Mouse (Mus musculus): ENCODE results near the gene Pkdrej. TPM values are rescaled to one million over a fixed set of nuclear protein-coding genes. Genes with fewer than 3 reads are reported as not detected.

Gene Pkdrej
- polyA plus RNA-seq, 1 experiment, result not detected

DNA sequence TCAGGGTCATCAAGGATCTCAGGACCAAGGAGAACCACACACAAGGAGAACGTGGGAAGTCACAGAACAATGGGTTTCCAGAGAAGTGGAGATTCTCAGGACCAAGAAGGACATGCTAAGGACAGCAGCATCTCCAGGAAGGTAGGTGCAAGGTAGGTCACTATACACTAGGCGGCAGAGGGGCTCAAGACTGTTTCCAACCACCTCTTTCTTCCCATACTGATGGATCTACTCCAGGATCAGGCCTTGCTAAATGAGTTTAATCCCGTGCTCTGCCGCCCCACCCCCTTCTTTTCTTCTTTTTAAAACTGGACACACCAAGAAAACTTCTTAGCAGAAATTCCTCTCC is 451 bp upstream of the Pkdrej start:
- H3K4me1 ChIP-seq (ENCODE audit: control insufficient read depth, insufficient read depth, low read length), result no peaks in the 10 kb centered on the region
- TF ChIP-seq CTCF (IDR thresholded peaks at IDR 0.05; ENCODE audit: control insufficient read depth, insufficient read depth, low read length), result no peak
- no peak for TF ChIP-seq POLR2A (IDR thresholded peaks at IDR 0.05; ENCODE audit: borderline replicate concordance, control insufficient read depth, low read depth, low read length)
- WGBS, result 33% methylated on average over 4 of the region's 4 CpGs
- no peak overlapping the region for H3K27ac ChIP-seq (ENCODE audit: control insufficient read depth, insufficient read depth, low read depth, low read length, poor library complexity)
- no peak overlapping the region for H3K4me3 ChIP-seq (replicated peaks; ENCODE audit: control insufficient read depth, low read depth, low read length)

DNA sequence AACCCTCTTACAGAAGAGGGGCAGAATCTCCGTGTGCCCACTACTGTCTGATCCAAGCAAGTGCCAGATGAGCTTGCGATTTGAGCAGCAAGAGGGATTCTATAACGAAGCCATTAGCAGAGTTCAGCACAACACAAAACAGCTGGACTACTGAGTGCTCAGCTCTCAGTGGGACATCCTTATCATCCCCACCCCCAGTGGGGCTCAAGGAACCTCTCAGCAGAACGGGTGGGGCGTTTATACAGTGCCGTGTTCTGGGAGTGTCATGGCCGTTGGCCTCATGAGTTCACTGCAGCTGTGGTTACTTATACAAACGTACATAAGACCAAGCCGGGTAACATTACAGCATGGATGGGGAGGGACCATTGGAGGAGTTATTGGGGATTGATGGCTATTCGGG is 8.1 kb downstream of the Pkdrej start:
- 73% methylated on average over 10 of the region's 10 CpGs for whole genome bisulfite sequencing
- Histone ChIP-seq H3K4me1 (ENCODE audit: control insufficient read depth, insufficient read depth, low read length) (peaks cover 2% of the 10 kb centered on the region; the same call in 1 of the 2 replicates), H3K27ac (ENCODE audit: control insufficient read depth, insufficient read depth, low read depth, low read length, poor library complexity) (no peak overlapping the region), H3K4me3 (replicated peaks; ENCODE audit: control insufficient read depth, low read depth, low read length) (no peak overlapping the region)
- TF ChIP-seq CTCF (IDR thresholded peaks at IDR 0.05; ENCODE audit: control insufficient read depth, insufficient read depth, low read length) (no peak), POLR2A (IDR thresholded peaks at IDR 0.05; ENCODE audit: borderline replicate concordance, control insufficient read depth, low read depth, low read length) (no peak)

DNA sequence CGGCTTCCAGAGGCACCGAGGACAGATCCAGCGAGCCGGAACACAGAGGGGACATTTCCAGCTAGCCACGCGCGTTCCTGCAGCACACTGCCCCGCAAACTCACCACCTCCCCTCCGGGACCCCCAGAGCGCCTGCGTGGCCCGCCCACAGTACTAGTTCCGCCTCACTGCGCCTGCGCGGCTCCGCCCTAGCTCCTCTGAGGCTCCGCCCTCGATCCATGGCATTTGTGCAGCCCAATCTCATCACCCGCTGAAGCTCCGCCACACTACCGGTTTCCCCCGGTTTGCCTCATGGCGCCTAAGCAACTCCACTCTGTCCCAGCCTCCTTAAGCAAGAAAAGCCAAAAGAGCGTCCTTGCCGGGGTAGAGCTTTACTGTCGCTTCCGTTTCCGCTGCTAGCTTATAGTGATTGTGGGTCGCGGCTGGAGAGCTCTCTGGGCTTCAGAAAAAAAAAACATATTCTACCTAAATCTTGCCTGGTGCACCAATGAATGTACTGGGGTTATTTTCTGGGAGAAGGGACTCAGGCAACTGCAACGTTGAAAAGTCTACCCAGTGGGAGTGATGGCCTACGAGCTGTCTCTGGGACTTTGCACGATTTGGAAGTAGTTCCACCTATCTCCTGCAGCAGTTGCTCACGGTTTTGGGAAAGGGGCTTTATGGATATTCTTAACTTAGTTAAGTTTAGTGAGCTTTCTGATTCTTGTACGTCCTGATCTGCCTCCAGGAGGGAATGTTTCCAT is 9.8 kb downstream of the Pkdrej start, which contains the start of gene Cdpf1:
TSS of gene Cdpf1 (minus strand) at position 163 of the 743 bp plus-strand sequence.
- Histone ChIP-seq H3K4me1 (ENCODE audit: control insufficient read depth, insufficient read depth, low read length) (peaks cover 2% of the 10 kb centered on the region; the same call in 1 of the 2 replicates), H3K4me3 (replicated peaks; ENCODE audit: control insufficient read depth, low read depth, low read length) (peak within 1 kb of the TSS; percentile 87), H3K27ac (ENCODE audit: control insufficient read depth, insufficient read depth, low read depth, low read length, poor library complexity) (peak within 1 kb of the TSS; percentile 66)
- TF ChIP-seq POLR2A (IDR thresholded peaks at IDR 0.05; ENCODE audit: borderline replicate concordance, control insufficient read depth, low read depth, low read length) (peak; percentile 74; the same call in 1 of the 2 replicates), CTCF (IDR thresholded peaks at IDR 0.05; ENCODE audit: control insufficient read depth, insufficient read depth, low read length) (no peak)
- 3% methylated on average over 36 of the region's 36 CpGs for WGBS

DNA sequence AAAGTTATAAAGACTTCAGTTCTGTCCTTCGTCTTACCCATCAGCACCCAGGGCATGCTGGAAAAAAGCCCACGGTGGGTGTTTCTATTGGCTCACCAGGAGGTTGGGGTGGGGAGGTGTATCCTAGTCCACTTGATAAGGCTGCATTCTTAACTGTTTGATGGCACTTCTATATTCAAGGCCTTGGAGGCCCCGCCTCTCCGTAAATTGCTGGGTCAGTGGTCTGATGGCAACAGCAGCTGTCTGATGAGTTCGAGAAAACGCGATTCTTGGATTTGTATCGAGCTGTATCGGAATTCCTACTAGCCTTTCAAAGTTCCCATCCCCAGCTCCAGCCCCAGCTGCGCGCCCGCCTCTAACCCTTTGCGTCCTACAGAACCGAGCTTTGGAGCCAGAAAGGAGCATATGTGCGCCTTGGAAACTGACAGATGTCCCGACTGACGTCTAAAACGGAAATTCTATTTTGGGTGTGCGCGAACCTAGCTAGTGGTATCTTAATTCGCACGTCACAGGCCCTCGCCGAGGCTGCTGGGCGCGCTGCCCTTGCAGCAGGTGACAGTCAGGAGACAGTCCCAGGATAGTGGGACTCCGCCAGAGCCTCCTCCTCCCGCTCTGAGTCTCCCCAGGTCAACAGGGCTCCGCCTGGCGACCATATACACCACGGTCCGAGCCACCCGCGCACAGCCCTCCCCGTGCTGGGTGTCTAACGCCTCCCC is 10.6 kb downstream of the Pkdrej start:
- peak; percentile 10; the same call in 1 of the 2 replicates for TF ChIP-seq CTCF (IDR thresholded peaks at IDR 0.05; ENCODE audit: control insufficient read depth, insufficient read depth, low read length)
- TF ChIP-seq POLR2A (IDR thresholded peaks at IDR 0.05; ENCODE audit: borderline replicate concordance, control insufficient read depth, low read depth, low read length), result no peak
- peaks cover 2% of the 10 kb centered on the region; the same call in 1 of the 2 replicates for H3K4me1 ChIP-seq (ENCODE audit: control insufficient read depth, insufficient read depth, low read length)
- peak overlapping the region; percentile 66 for H3K27ac ChIP-seq (ENCODE audit: control insufficient read depth, insufficient read depth, low read depth, low read length, poor library complexity)
- H3K4me3 ChIP-seq (replicated peaks; ENCODE audit: control insufficient read depth, low read depth, low read length), result peak overlapping the region; percentile 87
- 2% methylated on average over 36 of the region's 36 CpGs for WGBS

DNA sequence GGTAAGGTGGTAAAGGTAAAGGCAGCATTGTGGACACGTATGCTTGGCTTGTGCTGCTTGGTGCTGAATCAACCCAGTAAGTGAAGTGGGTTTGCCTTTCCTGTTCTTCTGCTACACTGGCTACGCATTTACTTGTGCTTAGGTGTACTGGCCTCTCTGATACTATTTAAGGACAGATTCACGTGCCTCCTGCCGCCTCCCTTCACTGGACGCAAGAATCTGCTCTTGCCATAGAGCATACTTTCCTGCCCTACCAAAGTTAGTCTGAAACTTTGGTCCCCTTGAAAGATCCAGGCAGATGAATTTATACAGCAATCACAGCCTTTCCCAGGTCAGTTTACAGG is 11.1 kb downstream of the Pkdrej start:
- WGBS, result 74% methylated on average over 5 of the region's 5 CpGs
- Histone ChIP-seq H3K4me1 (ENCODE audit: control insufficient read depth, insufficient read depth, low read length) (peaks cover 2% of the 10 kb centered on the region; the same call in 1 of the 2 replicates), H3K27ac (ENCODE audit: control insufficient read depth, insufficient read depth, low read depth, low read length, poor library complexity) (no peak overlapping the region), H3K4me3 (replicated peaks; ENCODE audit: control insufficient read depth, low read depth, low read length) (no peak overlapping the region)
- no peak for TF ChIP-seq CTCF (IDR thresholded peaks at IDR 0.05; ENCODE audit: control insufficient read depth, insufficient read depth, low read length)
- no peak for TF ChIP-seq POLR2A (IDR thresholded peaks at IDR 0.05; ENCODE audit: borderline replicate concordance, control insufficient read depth, low read depth, low read length)

DNA sequence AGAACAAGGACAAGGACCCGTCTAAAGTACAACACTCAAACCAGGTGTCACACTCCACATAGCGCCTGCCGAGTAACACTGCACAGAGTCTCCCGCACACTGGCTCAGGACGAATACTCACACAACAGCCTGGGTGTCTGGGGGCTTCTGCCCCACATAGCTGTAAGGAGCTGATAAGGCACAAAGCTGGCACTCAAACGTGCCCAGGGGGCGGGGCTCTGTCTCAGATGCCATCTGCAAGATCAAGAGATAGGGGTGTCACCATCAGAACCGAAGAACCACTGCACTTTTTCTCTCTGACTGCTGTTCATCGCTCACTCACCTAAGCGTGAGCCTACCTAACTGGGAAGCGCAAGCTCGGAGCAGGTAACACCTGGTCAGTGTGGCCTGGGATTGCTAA is 12.4 kb downstream of the Pkdrej start:
- TF ChIP-seq CTCF (IDR thresholded peaks at IDR 0.05; ENCODE audit: control insufficient read depth, insufficient read depth, low read length), result no peak
- peaks cover 2% of the 10 kb centered on the region; the same call in 1 of the 2 replicates for H3K4me1 ChIP-seq (ENCODE audit: control insufficient read depth, insufficient read depth, low read length)
- 68% methylated on average over 12 of the region's 12 CpGs for WGBS
- no peak overlapping the region for H3K4me3 ChIP-seq (replicated peaks; ENCODE audit: control insufficient read depth, low read depth, low read length)
- H3K27ac ChIP-seq (ENCODE audit: control insufficient read depth, insufficient read depth, low read depth, low read length, poor library complexity), result no peak overlapping the region

DNA sequence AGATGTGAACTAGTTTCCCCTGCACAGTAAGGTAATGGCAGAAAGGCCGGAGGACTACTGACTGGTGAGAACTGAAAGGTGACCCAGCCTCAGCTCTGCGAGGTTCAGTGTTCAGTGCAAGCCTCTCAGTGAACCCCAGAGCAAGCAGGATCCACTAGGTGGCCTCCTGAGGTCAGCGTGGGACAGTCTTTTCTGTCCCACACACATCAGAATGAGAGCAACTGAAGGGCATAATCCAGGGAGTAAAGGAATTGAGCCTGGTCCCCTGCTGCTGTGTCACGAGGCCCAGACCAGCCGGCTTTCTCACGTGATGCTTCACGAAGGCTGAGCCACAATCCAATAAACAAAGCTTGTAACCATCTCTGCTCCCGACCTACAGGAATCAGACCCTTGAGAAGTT is 13.1 kb downstream of the Pkdrej start:
- H3K4me3 ChIP-seq (replicated peaks; ENCODE audit: control insufficient read depth, low read depth, low read length), result no peak overlapping the region
- 88% methylated on average over 8 of the region's 8 CpGs for WGBS
- peaks cover 2% of the 10 kb centered on the region; the same call in 1 of the 2 replicates for H3K4me1 ChIP-seq (ENCODE audit: control insufficient read depth, insufficient read depth, low read length)
- no peak overlapping the region for H3K27ac ChIP-seq (ENCODE audit: control insufficient read depth, insufficient read depth, low read depth, low read length, poor library complexity)
- TF ChIP-seq CTCF (IDR thresholded peaks at IDR 0.05; ENCODE audit: control insufficient read depth, insufficient read depth, low read length), result no peak
- no peak for TF ChIP-seq POLR2A (IDR thresholded peaks at IDR 0.05; ENCODE audit: borderline replicate concordance, control insufficient read depth, low read depth, low read length)

DNA sequence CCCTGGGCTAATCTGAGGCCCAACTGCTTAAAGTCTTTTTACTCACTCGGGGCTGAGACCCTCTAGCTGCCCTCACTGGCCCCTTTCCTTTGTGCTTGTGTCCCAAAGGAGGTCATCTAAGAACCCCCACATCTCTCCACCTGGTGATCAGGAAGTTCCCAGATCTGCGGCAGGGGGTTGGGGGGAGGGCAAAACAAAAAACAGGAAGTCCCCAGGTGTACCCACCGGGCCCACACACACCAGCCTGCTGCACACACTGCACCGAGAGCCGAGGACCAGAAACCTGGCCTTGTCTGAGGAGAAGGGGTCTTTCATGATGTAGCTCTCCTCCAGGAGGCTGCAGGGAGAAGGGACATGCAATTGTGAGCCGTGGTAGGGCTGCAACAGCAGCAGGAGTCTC is 13.5 kb downstream of the Pkdrej start:
- peaks cover 2% of the 10 kb centered on the region; the same call in 1 of the 2 replicates for H3K4me1 ChIP-seq (ENCODE audit: control insufficient read depth, insufficient read depth, low read length)
- H3K4me3 ChIP-seq (replicated peaks; ENCODE audit: control insufficient read depth, low read depth, low read length), result no peak overlapping the region
- H3K27ac ChIP-seq (ENCODE audit: control insufficient read depth, insufficient read depth, low read depth, low read length, poor library complexity), result no peak overlapping the region
- WGBS, result 57% methylated on average over 6 of the region's 6 CpGs
- TF ChIP-seq POLR2A (IDR thresholded peaks at IDR 0.05; ENCODE audit: borderline replicate concordance, control insufficient read depth, low read depth, low read length), result no peak
- TF ChIP-seq CTCF (IDR thresholded peaks at IDR 0.05; ENCODE audit: control insufficient read depth, insufficient read depth, low read length), result no peak

All from bone marrow, adult 2 months (tissue).